Mouse (Mus musculus): Measurements from ENCODE around the gene Misp. TPM values are rescaled to one million over a fixed set of nuclear protein-coding genes. Genes with fewer than 3 reads are reported as not detected.

Gene Misp
- polyA plus RNA-seq, 1 experiment from 2014 or later = 6.1 TPM

GRCm38 (mm10) chr10:79849941-79850628 is 29.3 kb downstream of the Misp start:
- 69% methylated on average over 8 of the region's 8 CpGs for WGBS

GRCm38 (mm10) chr10:79851653-79852052 is 30.9 kb downstream of the Misp start:
- H3K9me3 ChIP-seq (ENCODE audit: low read depth, low read length) = no peaks in the 10 kb centered on the region
- H3K4me3 ChIP-seq (ENCODE audit: low read depth, low read length) = peak overlapping the region; percentile 99; the same call in 1 of the 2 replicates
- H3K36me3 ChIP-seq (ENCODE audit: insufficient read depth) = peaks cover 13% of the 10 kb centered on the region
- WGBS = 64% methylated on average over 3 of the region's 3 CpGs
- H3K4me1 ChIP-seq (ENCODE audit: insufficient read depth) = peaks cover 19% of the 10 kb centered on the region
- ATAC-seq (ENCODE audit: insufficient read depth) = no peak
- peak overlapping the region; percentile 97 for H3K4me2 ChIP-seq
- H3K27me3 ChIP-seq (ENCODE audit: insufficient read depth, low read length) = no peaks in the 10 kb centered on the region
- TF ChIP-seq CTCF (IDR thresholded peaks at IDR 0.05; ENCODE audit: low read depth) = no peak
- peak overlapping the region; percentile 100 for H3K27ac ChIP-seq (ENCODE audit: low read depth)
- H3K9ac ChIP-seq = peak overlapping the region; percentile 86
- DNase-seq = no peak

More at GRCm38 (mm10) chr10:79849941-79850628, 29.3 kb downstream of the Misp start:
- Histone ChIP-seq H3K27ac (ENCODE audit: low read depth) (peak overlapping the region; percentile 30; the same call in 1 of the 2 replicates), H3K9me3 (ENCODE audit: low read depth, low read length) (no peaks in the 10 kb centered on the region), H3K4me3 (ENCODE audit: low read depth, low read length) (no peak overlapping the region), H3K9ac (peak overlapping the region; percentile 6; the same call in 1 of the 2 replicates), H3K36me3 (ENCODE audit: insufficient read depth) (no peaks in the 10 kb centered on the region), H3K27me3 (ENCODE audit: insufficient read depth, low read length) (no peaks in the 10 kb centered on the region), H3K4me2 (no peak overlapping the region), H3K4me1 (ENCODE audit: insufficient read depth) (peaks cover 19% of the 10 kb centered on the region)
- no peak for ATAC-seq (ENCODE audit: insufficient read depth)
- no peak for TF ChIP-seq CTCF (IDR thresholded peaks at IDR 0.05; ENCODE audit: low read depth)
- no peak for DNase-seq

- Histone ChIP-seq H3K4me1 (ENCODE audit: insufficient read depth) (peaks cover 22% of the 10 kb centered on the region), H3K27me3 (ENCODE audit: insufficient read depth, low read length) (no peaks in the 10 kb centered on the region), H3K4me2 (peak overlapping the region; percentile 97), H3K4me3 (ENCODE audit: low read depth, low read length) (peak overlapping the region; percentile 99), H3K9me3 (ENCODE audit: low read depth, low read length) (no peaks in the 10 kb centered on the region), H3K27ac (ENCODE audit: low read depth) (peak overlapping the region; percentile 100), H3K9ac (peak overlapping the region; percentile 86), H3K36me3 (ENCODE audit: insufficient read depth) (peaks cover 19% of the 10 kb centered on the region)
- 24% methylated on average over 9 of the region's 9 CpGs for WGBS
- ATAC-seq (ENCODE audit: insufficient read depth) (no peak), DNase-seq (peak; percentile 83)
- TF ChIP-seq CTCF (IDR thresholded peaks at IDR 0.05; ENCODE audit: low read depth) = no peak
These were observed 31.5 kb downstream of the Misp start for GRCm38 (mm10) chr10:79852107-79852789.

GRCm38 (mm10) chr10:79852827-79853226 is 32.0 kb downstream of the Misp start:
- ATAC-seq (ENCODE audit: insufficient read depth) (no peak), DNase-seq (no peak)
- no peaks in the 10 kb centered on the region for H3K27me3 ChIP-seq (ENCODE audit: insufficient read depth, low read length)
- peak overlapping the region; percentile 100 for H3K27ac ChIP-seq (ENCODE audit: low read depth)
- H3K9me3 ChIP-seq (ENCODE audit: low read depth, low read length) = no peaks in the 10 kb centered on the region
- H3K9ac ChIP-seq = peak overlapping the region; percentile 86
- no peak for TF ChIP-seq CTCF (IDR thresholded peaks at IDR 0.05; ENCODE audit: low read depth)
- peaks cover 28% of the 10 kb centered on the region for H3K4me1 ChIP-seq (ENCODE audit: insufficient read depth)
- 25% methylated on average over 8 of the region's 8 CpGs for WGBS
- H3K4me3 ChIP-seq (ENCODE audit: low read depth, low read length) = peak overlapping the region; percentile 99
- peak overlapping the region; percentile 97 for H3K4me2 ChIP-seq
- peaks cover 25% of the 10 kb centered on the region for H3K36me3 ChIP-seq (ENCODE audit: insufficient read depth)

GRCm38 (mm10) chr10:79853392-79853791 is 32.6 kb downstream of the Misp start:
- DNase-seq = peak; percentile 100
- Histone ChIP-seq H3K36me3 (ENCODE audit: insufficient read depth) (peaks cover 31% of the 10 kb centered on the region), H3K9ac (peak overlapping the region; percentile 86), H3K4me1 (ENCODE audit: insufficient read depth) (peaks cover 34% of the 10 kb centered on the region), H3K27ac (ENCODE audit: low read depth) (peak overlapping the region; percentile 100), H3K27me3 (ENCODE audit: insufficient read depth, low read length) (no peaks in the 10 kb centered on the region), H3K9me3 (ENCODE audit: low read depth, low read length) (no peaks in the 10 kb centered on the region), H3K4me3 (ENCODE audit: low read depth, low read length) (peak overlapping the region; percentile 99), H3K4me2 (peak overlapping the region; percentile 97)
- peak; percentile 67 for ATAC-seq (ENCODE audit: insufficient read depth)
- TF ChIP-seq CTCF (IDR thresholded peaks at IDR 0.05; ENCODE audit: low read depth) = no peak
- WGBS = 2% methylated on average over 15 of the region's 15 CpGs

- no peaks in the 10 kb centered on the region for H3K9me3 ChIP-seq (ENCODE audit: low read depth, low read length)
- H3K27ac ChIP-seq (ENCODE audit: low read depth) = peak within 1 kb of the TSS; percentile 100
- H3K4me1 ChIP-seq (ENCODE audit: insufficient read depth) = peaks cover 35% of the 10 kb centered on the region
- peak within 1 kb of the TSS; percentile 99 for H3K9ac ChIP-seq
- peak; percentile 85 for ATAC-seq (ENCODE audit: insufficient read depth)
- H3K36me3 ChIP-seq (ENCODE audit: insufficient read depth) = peaks cover 38% of the 10 kb centered on the region
- DNase-seq = peak; percentile 100
- WGBS = under 1% methylated on average over 75 of the region's 75 CpGs
- peak within 1 kb of the TSS; percentile 97 for H3K4me2 ChIP-seq
- peak within 1 kb of the TSS; percentile 99 for H3K4me3 ChIP-seq (ENCODE audit: low read depth, low read length)
- no peaks in the 10 kb centered on the region for H3K27me3 ChIP-seq (ENCODE audit: insufficient read depth, low read length)
- TF ChIP-seq CTCF (IDR thresholded peaks at IDR 0.05; ENCODE audit: low read depth) = no peak
These were observed 33.3 kb downstream of the Misp start, which contains the start of gene Ptbp1 for GRCm38 (mm10) chr10:79853860-79854795. TSS of gene Ptbp1 (plus strand) at chr10:79854427.

Data from lung, embryonic 14.5 days (tissue).